8 mouse cellular contexts compared by ENCODE assay signal in the genomic region with DNA sequence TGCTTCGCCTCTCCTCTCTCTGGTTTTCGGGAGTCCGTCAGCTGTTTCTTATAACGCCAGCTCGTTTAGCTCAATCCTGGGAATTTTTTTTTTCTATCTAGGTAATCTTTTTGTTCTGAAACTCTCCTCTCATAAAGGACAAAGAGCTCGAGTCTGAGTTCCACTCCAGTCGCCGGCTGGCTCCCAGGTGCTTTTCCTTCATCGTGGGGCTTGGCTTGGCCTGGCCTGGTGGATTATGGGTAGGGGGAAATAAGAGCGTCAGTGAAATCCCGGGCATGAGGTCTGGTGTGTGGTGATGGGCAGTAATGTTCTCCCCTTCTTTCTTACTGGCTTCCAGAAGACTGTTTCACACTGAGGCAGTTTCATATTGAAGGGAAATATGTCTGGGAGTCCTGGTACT.
DNase-seq lines count a peak whose midpoint lies in the region; ATAC-seq and TF ChIP-seq lines count a peak whose summit lies in the region.

No protein-coding gene starts in this region.

- H3K27me3 ChIP-seq in midbrain, embryonic 10.5 days (ENCODE audit: low read depth, poor library complexity, severe bottlenecking), result no peaks in the 10 kb centered on the region
- no peaks in the 10 kb centered on the region for H3K27me3 ChIP-seq in midbrain, embryonic 11.5 days (ENCODE audit: control insufficient read depth, insufficient read depth, low read length)
- H3K27me3 ChIP-seq in limb, embryonic 11.5 days (ENCODE audit: control insufficient read depth, insufficient read depth, low read length), result no peaks in the 10 kb centered on the region
- H3K27me3 ChIP-seq in stomach, postnatal 0 days (ENCODE audit: control insufficient read depth, insufficient read depth, low read length), result no peaks in the 10 kb centered on the region

- no peak overlapping the region for H3K4me2 ChIP-seq in midbrain, embryonic 11.5 days
- peak overlapping the region; percentile 43; the same call in 1 of the 2 replicates for H3K4me2 ChIP-seq in limb, embryonic 11.5 days (ENCODE audit: low read depth, severe bottlenecking)
- H3K4me2 ChIP-seq in stomach, postnatal 0 days (replicated peaks; ENCODE audit: low read depth), result peak overlapping the region; percentile 42

- 55% methylated on average over 11 of the region's 11 CpGs for WGBS in midbrain, embryonic 10.5 days
- WGBS in midbrain, embryonic 11.5 days, result 54% methylated on average over 11 of the region's 11 CpGs
- WGBS in limb, embryonic 11.5 days, result 14% methylated on average over 11 of the region's 11 CpGs
- WGBS in stomach, postnatal 0 days, result 41% methylated on average over 11 of the region's 11 CpGs

- H3K27ac ChIP-seq in gastrocnemius, adult 2 months, result peak overlapping the region; percentile 83
- peak overlapping the region; percentile 77 for H3K27ac ChIP-seq in midbrain, embryonic 10.5 days (replicated peaks)
- H3K27ac ChIP-seq in midbrain, embryonic 11.5 days (ENCODE audit: low read depth, low read length), result no peak overlapping the region
- peak overlapping the region; percentile 100 for H3K27ac ChIP-seq in limb, embryonic 11.5 days (replicated peaks; ENCODE audit: low read depth, low read length)
- peak overlapping the region; percentile 93 for H3K27ac ChIP-seq in stomach, postnatal 0 days (replicated peaks)

- peak overlapping the region; percentile 66 for H3K4me3 ChIP-seq in gastrocnemius, adult 2 months
- H3K4me3 ChIP-seq in midbrain, embryonic 10.5 days, result no peak overlapping the region
- H3K4me3 ChIP-seq in midbrain, embryonic 11.5 days (ENCODE audit: low read depth, low read length), result no peak overlapping the region
- no peak overlapping the region for H3K4me3 ChIP-seq in limb, embryonic 11.5 days (ENCODE audit: low read depth, low read length)
- H3K4me3 ChIP-seq in stomach, postnatal 0 days (ENCODE audit: low read depth, low read length), result 0 out of 2 replicates have a peak overlapping the region, but pooled peaks have one; percentile 4

- no peaks in the 10 kb centered on the region for H3K9me3 ChIP-seq in midbrain, embryonic 10.5 days (replicated peaks)
- H3K9me3 ChIP-seq in midbrain, embryonic 11.5 days (ENCODE audit: control insufficient read depth, low read length), result no peaks in the 10 kb centered on the region
- no peaks in the 10 kb centered on the region for H3K9me3 ChIP-seq in limb, embryonic 11.5 days (ENCODE audit: control insufficient read depth, low read length)
- no peaks in the 10 kb centered on the region for H3K9me3 ChIP-seq in stomach, postnatal 0 days (ENCODE audit: control insufficient read depth, low read length)

- no peaks in the 10 kb centered on the region for H3K36me3 ChIP-seq in midbrain, embryonic 10.5 days
- no peaks in the 10 kb centered on the region for H3K36me3 ChIP-seq in midbrain, embryonic 11.5 days (ENCODE audit: control insufficient read depth, insufficient read depth, low read length)
- H3K36me3 ChIP-seq in limb, embryonic 11.5 days (ENCODE audit: control insufficient read depth, insufficient read depth, low read length), result no peaks in the 10 kb centered on the region
- no peaks in the 10 kb centered on the region for H3K36me3 ChIP-seq in stomach, postnatal 0 days (ENCODE audit: control insufficient read depth, insufficient read depth, low read length)

- TF ChIP-seq CTCF in gastrocnemius, adult 2 months (IDR thresholded peaks at IDR 0.05), result no peak
- TF ChIP-seq CTCF in stomach, postnatal 0 days (IDR thresholded peaks at IDR 0.05; ENCODE audit: low read depth), result no peak

- DNase-seq in gastrocnemius, adult 2 months, result no peak
- no peak for DNase-seq in gastrocnemius, adult 18-20 months (ENCODE audit: low spot score)
- DNase-seq in midbrain, embryonic 10.5 days (ENCODE audit: low spot score), result no peak
- DNase-seq in midbrain, embryonic 11.5 days (ENCODE audit: low spot score, missing footprints), result no peak
- DNase-seq in limb, embryonic 11.5 days (ENCODE audit: low spot score), result peak; percentile 68
- DNase-seq in stomach, postnatal 0 days (ENCODE audit: low spot score), result no peak
- no peak for DNase-seq in cerebellum, adult 9-10 months
- no peak for DNase-seq in layer of hippocampus, adult 18-20 months (ENCODE audit: low spot score in 2 of 2)

- H3K4me1 ChIP-seq in midbrain, embryonic 10.5 days, result peaks cover 36% of the 10 kb centered on the region
- peaks cover 7% of the 10 kb centered on the region for H3K4me1 ChIP-seq in midbrain, embryonic 11.5 days (ENCODE audit: control insufficient read depth, insufficient read depth, low read length)
- peaks cover 50% of the 10 kb centered on the region for H3K4me1 ChIP-seq in limb, embryonic 11.5 days (ENCODE audit: control insufficient read depth, insufficient read depth, low read length)
- H3K4me1 ChIP-seq in stomach, postnatal 0 days (replicated peaks; ENCODE audit: control insufficient read depth, insufficient read depth), result no peaks in the 10 kb centered on the region

- intact Hi-C loops in gastrocnemius, adult 2 months (cut with DNase I), result no loop called here

- no peak for ATAC-seq in midbrain, embryonic 11.5 days (ENCODE audit: low FRiP score)
- no peak for ATAC-seq in limb, embryonic 11.5 days (ENCODE audit: insufficient number of reproducible peaks, low FRiP score, low TSS enrichment, low read depth)
- ATAC-seq in stomach, postnatal 0 days (ENCODE audit: low FRiP score, low TSS enrichment), result no peak

- TF ChIP-seq EP300 in stomach, postnatal 0 days (optimal IDR thresholded peaks at IDR 0.05), result peak; percentile 5

- H3K9ac ChIP-seq in midbrain, embryonic 11.5 days (ENCODE audit: low read length), result no peak overlapping the region
- peak overlapping the region; percentile 69 for H3K9ac ChIP-seq in limb, embryonic 11.5 days (ENCODE audit: low read length)
- H3K9ac ChIP-seq in stomach, postnatal 0 days (ENCODE audit: low read length), result no peak overlapping the region

Comparison
In these comparisons a context has a peak if more than half of its experiments do, and no peak if none do; other contexts are left out.
1. H3K4me3 ChIP-seq: peak in gastrocnemius, adult 2 months (single experiment) and stomach, postnatal 0 days (single experiment); none in midbrain, embryonic 10.5 days (single experiment), midbrain, embryonic 11.5 days (single experiment) and limb, embryonic 11.5 days (single experiment).